Mouse (Mus musculus) liver, adult 2 months (tissue): Measurements from ENCODE around the gene Nlgn1. TPM values are rescaled to one million over a fixed set of nuclear protein-coding genes. Genes with fewer than 3 reads are reported as not detected.

Experiments
- DNase-seq: peaks from one replicate; pipeline ENCODE4 v3.0.0-alpha.2; 2011; ENCODE audit warnings: low read depth, low spot score; ENCODE audit errors: extremely low read depth
- H3K27ac ChIP-seq: fragments of 200-500 bp; replicated peaks from 2 replicates; pipeline ENCODE4 v1.5.1; 2012; ENCODE audit warnings: low read depth, mild to moderate bottlenecking, control low read depth, inconsistent platforms, low read length; ENCODE audit not compliant: insufficient read depth
- H3K27me3 ChIP-seq: fragments of 200-500 bp; 2 replicates; pipeline ENCODE4 v1.6.1; 2012; ENCODE audit warnings: mild to moderate bottlenecking, moderate library complexity, low read length, inconsistent platforms; ENCODE audit not compliant: control insufficient read depth, insufficient read depth
- H3K36me3 ChIP-seq: fragments of 200-500 bp; 2 replicates; pipeline ENCODE4 v1.6.1; 2012; ENCODE audit warnings: low read length, inconsistent platforms; ENCODE audit not compliant: control insufficient read depth, insufficient read depth
- H3K4me1 ChIP-seq: fragments of 200-500 bp; 2 replicates; pipeline ENCODE4 v1.6.1; 2011; ENCODE audit warnings: low read length; ENCODE audit not compliant: control insufficient read depth, insufficient read depth
- H3K4me3 ChIP-seq: fragments of 200-500 bp; 2 replicates; pipeline ENCODE4 v1.5.1; 2011; ENCODE audit warnings: low read depth, mild to moderate bottlenecking, control low read depth, low read length, moderate library complexity; ENCODE audit not compliant: insufficient read depth
- H3K79me2 ChIP-seq: fragments of 200-500 bp; 2 replicates; pipeline ENCODE4 v1.6.1; 2012; ENCODE audit warnings: inconsistent platforms, mild to moderate bottlenecking, low read length, moderate library complexity; ENCODE audit not compliant: control insufficient read depth, insufficient read depth
- H3K9ac ChIP-seq: fragments of 200-500 bp; 2 replicates; pipeline ENCODE4 v1.6.1; 2012; ENCODE audit warnings: low read depth, mild to moderate bottlenecking, control low read depth, inconsistent platforms, low read length
- CTCF ChIP-seq: fragments of 200-500 bp; IDR thresholded peaks from 2 replicates; pipeline ENCODE4 v1.5.1; 2011; ENCODE audit warnings: low read depth, low read length, control low read depth
- POLR2A ChIP-seq: fragments of 200-500 bp; IDR thresholded peaks from 2 replicates; pipeline ENCODE4 v1.6.1; 2011; ENCODE audit warnings: low read length, control low read depth; ENCODE audit not compliant: insufficient read depth; ENCODE audit errors: extremely low read depth
- WGBS: fragments of 180-500 bp; shearing (Covaris S2); methylation state at CpG from one replicate; pipeline ENCODE4 v1.1.7; 2018; 5-methylcytosine and 5-hydroxymethylcytosine counted together
- polyA plus RNA-seq: library from polyadenylated mRNA; depleted of rRNA; stranded (reverse); fragments of >200 nt; gene quantifications from 2 replicates; pipeline ENCODE4 v1.2.3, GENCODE M21; 2012
- total RNA-seq: library from RNA; depleted of rRNA; stranded (reverse); fragments of >200 nt; gene quantifications from 2 replicates; pipeline ENCODE4 v1.2.3, GENCODE M21; 2014

Gene Nlgn1
- total and polyA plus RNA-seq, 2 experiments: not detected

DNA sequence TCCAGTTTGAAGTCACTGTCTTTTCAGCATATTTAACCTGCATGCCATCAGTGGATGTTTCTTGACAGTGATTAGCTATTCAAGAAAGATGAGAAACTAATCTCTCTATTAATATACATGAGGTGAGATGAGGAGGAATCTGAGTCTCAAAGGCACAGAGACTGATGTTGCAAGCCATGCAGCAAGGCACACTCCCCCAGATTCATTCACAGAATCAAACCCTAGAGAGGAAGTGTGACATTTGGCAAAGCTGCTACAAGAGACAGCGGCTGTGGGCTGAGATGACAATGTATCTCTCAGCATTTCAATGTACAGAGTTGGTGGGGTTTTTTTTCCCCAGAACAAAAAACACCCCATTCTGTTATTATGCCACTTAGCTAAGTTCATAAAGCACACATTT lies 885.1 kb downstream of the Nlgn1 start:
- H3K4me1 ChIP-seq: no peaks in the 10 kb centered on the region
- H3K36me3 ChIP-seq: no peaks in the 10 kb centered on the region
- H3K79me2 ChIP-seq: no peaks in the 10 kb centered on the region
- 70% methylated on average over 1 of the region's 1 CpGs for WGBS
- H3K9ac ChIP-seq: no peak overlapping the region
- DNase-seq: no peak
- H3K4me3 ChIP-seq: no peak overlapping the region
- no peak overlapping the region for H3K27ac ChIP-seq
- TF ChIP-seq CTCF: no peak
- no peak for TF ChIP-seq POLR2A
- H3K27me3 ChIP-seq: no peaks in the 10 kb centered on the region

DNA sequence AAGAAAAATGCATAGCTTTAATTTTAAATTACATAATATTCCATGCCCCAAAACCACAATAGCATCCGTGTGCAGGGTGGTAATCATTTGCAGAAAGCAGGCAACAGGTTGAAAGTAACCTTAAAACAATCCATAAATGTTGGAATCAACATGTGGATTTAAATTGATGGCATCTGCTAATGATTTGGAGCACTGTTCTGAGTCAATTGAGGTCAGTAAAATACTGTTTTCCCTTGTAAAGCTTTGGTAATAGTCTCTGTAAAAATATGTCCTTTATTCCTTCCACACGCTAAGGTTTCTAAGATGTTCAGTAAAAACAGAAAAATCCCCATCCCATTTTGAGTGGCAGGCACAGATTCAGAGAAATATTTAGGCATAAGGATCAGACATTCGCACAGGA lies 888.6 kb downstream of the Nlgn1 start:
- Histone ChIP-seq H3K27me3 (no peaks in the 10 kb centered on the region), H3K4me3 (no peak overlapping the region), H3K27ac (no peak overlapping the region), H3K4me1 (no peaks in the 10 kb centered on the region), H3K36me3 (no peaks in the 10 kb centered on the region), H3K9ac (no peak overlapping the region), H3K79me2 (no peaks in the 10 kb centered on the region)
- WGBS: 73% methylated on average over 3 of the region's 3 CpGs
- DNase-seq: no peak
- TF ChIP-seq CTCF (no peak), POLR2A (no peak)

DNA sequence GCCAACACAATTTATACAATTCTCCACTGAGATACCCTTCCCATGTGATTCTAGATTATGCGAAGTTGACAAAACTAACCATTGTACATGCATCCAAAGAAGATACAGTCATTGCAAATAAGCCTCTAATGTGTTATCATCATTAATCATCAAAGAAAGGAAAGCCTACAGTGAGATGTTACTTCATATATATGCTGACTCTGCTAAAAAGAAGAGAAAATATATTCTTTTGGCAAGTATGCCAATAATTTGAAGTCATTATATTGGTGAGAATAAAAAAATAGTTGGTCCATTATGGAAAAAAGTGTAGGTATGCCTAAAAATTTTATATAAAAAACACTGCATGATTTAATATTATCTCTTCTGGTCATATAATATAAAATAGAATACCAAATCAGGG lies 889.6 kb downstream of the Nlgn1 start:
- H3K27ac ChIP-seq: no peak overlapping the region
- H3K9ac ChIP-seq: no peak overlapping the region
- no peak for TF ChIP-seq POLR2A
- no peak for TF ChIP-seq CTCF
- H3K4me3 ChIP-seq: no peak overlapping the region
- H3K36me3 ChIP-seq: no peaks in the 10 kb centered on the region
- no peaks in the 10 kb centered on the region for H3K27me3 ChIP-seq
- DNase-seq: no peak
- no peaks in the 10 kb centered on the region for H3K79me2 ChIP-seq
- 92% methylated on average over 1 of the region's 1 CpGs for WGBS
- no peaks in the 10 kb centered on the region for H3K4me1 ChIP-seq

DNA sequence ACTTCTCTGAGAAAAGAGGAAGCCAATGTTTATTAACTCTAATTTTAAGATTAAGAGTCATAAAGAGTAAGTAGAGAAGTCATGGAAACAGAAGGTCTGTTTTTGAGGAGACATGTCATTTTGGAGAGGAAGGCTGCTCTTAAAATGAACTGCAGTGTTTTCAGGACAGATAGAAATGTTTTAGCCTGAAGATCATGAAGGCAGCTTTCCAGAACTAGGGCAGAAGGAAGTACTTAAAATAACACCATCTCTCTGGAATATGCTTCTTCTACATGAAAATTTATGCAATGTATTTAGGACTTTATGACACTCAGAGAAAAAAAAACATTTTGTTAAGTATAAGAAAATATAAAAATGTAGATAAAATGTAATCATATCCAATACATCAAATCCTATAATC lies 905.3 kb downstream of the Nlgn1 start:
- no peaks in the 10 kb centered on the region for H3K4me1 ChIP-seq
- no peak for DNase-seq
- H3K79me2 ChIP-seq: no peaks in the 10 kb centered on the region
- no peak overlapping the region for H3K9ac ChIP-seq
- H3K27me3 ChIP-seq: no peaks in the 10 kb centered on the region
- H3K27ac ChIP-seq: no peak overlapping the region
- no peak overlapping the region for H3K4me3 ChIP-seq
- no peaks in the 10 kb centered on the region for H3K36me3 ChIP-seq
- TF ChIP-seq CTCF: no peak
- no peak for TF ChIP-seq POLR2A

DNA sequence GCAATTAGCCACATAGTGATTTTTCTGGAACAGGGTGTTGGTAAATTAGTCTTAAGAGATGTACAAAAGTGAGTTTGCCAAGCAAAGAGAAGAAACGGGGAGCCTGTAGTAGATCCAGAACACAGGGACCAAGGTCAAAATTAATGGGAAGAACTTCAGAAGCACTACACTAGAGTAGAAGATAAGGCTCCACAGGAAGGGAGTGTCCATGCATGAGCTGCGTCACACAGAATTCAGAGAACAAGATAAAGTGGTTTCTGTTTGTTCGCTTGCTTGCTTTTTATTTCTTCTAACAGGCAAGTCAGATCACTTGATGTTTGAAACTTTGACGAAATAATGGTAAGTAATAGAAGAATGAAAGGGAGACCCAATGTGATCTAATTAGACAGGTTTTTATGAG lies 920.3 kb downstream of the Nlgn1 start:
- Histone ChIP-seq H3K4me3 (no peak overlapping the region), H3K79me2 (no peaks in the 10 kb centered on the region), H3K9ac (no peak overlapping the region), H3K36me3 (no peaks in the 10 kb centered on the region), H3K27me3 (no peaks in the 10 kb centered on the region), H3K4me1 (no peaks in the 10 kb centered on the region), H3K27ac (no peak overlapping the region)
- DNase-seq: no peak
- no peak for TF ChIP-seq POLR2A
- no peak for TF ChIP-seq CTCF
- WGBS: 78% methylated on average over 4 of the region's 4 CpGs
